Mouse (Mus musculus): Measurements from ENCODE around the gene Prr11. TPM values are rescaled to one million over a fixed set of nuclear protein-coding genes. Genes with fewer than 3 reads are reported as not detected.

The Prr11 gene
- total and polyA plus RNA-seq, 2 experiments from 2014 or later, result 1.1 to 1.3 TPM

DNA sequence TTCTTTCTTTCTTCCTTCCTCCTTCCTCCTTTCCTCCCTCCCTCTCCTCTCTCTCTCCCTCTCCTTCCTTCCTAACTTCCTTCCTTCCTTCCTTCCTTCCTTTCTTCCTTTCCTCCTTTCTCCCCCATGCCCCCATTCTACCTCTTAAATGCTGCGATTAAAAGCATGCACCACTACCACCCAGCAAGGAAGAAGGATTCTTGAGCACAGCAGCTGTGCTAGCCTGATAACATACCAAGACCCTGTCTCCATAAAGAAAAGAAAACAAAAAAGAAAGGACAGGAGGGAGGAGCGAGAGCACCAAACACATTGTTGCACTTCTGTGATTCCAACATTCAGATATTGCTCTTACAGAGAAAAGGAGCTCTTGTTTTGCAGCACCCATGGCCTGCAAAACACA is 21.4 kb downstream of the Prr11 start:
- Histone ChIP-seq H3K9ac (replicated peaks; ENCODE audit: low read depth, low read length) (peak overlapping the region; percentile 90), H3K9me3 (replicated peaks; ENCODE audit: control insufficient read depth, low read length) (no peaks in the 10 kb centered on the region), H3K27me3 (ENCODE audit: control insufficient read depth, insufficient read depth, low read length) (no peaks in the 10 kb centered on the region), H3K4me2 (ENCODE audit: low read depth, low read length) (peak overlapping the region; percentile 97), H3K36me3 (replicated peaks; ENCODE audit: control insufficient read depth, insufficient read depth, low read length) (peaks cover 46% of the 10 kb centered on the region), H3K4me1 (ENCODE audit: control insufficient read depth, insufficient read depth) (peaks cover 16% of the 10 kb centered on the region), H3K4me3 (ENCODE audit: low read depth, low read length) (peak overlapping the region; percentile 93), H3K27ac (ENCODE audit: low read depth) (peak overlapping the region; percentile 71)
- DNase-seq (ENCODE audit: low spot score), result no peak
- no peak for ATAC-seq (ENCODE audit: insufficient read depth, low read depth)
- WGBS, result 52% methylated on average over 2 of the region's 2 CpGs
- no peak for TF ChIP-seq EP300 (IDR thresholded peaks at IDR 0.05; ENCODE audit: low read depth)
- no peak for TF ChIP-seq CTCF (IDR thresholded peaks at IDR 0.05; ENCODE audit: low read depth)

DNA sequence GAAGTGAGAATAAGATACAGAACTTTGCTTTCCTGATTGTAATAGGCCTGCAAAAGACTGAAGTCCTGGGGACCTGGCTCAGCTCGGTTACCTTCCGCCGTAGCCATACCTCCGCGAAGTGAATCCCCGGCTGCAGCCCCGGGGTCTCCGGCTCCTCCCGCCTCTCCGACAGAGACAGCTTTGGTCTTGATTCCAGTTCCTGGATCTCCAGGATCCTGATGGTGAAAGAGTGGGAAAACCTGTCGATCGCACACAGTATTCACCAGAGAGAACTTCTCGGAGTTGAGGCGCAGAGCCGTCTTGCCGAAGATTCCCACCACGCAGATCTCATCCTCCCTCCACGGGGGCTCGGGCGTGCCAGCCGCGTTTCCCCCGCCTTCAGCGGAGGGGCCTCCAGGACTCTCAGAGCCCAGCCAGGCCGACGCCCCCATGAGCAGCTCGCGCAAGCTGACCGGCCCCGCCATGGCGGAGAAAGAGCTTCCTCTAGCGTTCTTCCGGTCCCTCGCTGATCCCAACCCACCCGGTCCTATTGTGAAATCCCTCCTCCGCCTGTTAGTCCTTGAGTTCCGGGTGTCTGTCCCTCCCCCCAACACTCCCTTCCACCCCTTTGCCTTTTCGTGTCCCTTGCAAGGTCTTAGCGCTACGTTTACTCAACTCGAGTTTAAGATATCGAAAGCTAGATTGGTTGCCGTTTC is 22.1 kb downstream of the Prr11 start, which contains the start of gene Smg8:
Gene Smg8, minus strand, starts transcription at position 485 of the 695 bp plus-strand sequence.
- H3K36me3 ChIP-seq (replicated peaks; ENCODE audit: control insufficient read depth, insufficient read depth, low read length), result peaks cover 46% of the 10 kb centered on the region
- peak within 1 kb of the TSS; percentile 90 for H3K9ac ChIP-seq (replicated peaks; ENCODE audit: low read depth, low read length)
- peak within 1 kb of the TSS; percentile 93 for H3K4me3 ChIP-seq (ENCODE audit: low read depth, low read length)
- H3K27me3 ChIP-seq (ENCODE audit: control insufficient read depth, insufficient read depth, low read length), result no peaks in the 10 kb centered on the region
- no peaks in the 10 kb centered on the region for H3K9me3 ChIP-seq (replicated peaks; ENCODE audit: control insufficient read depth, low read length)
- TF ChIP-seq CTCF (IDR thresholded peaks at IDR 0.05; ENCODE audit: low read depth) (no peak), EP300 (IDR thresholded peaks at IDR 0.05; ENCODE audit: low read depth) (no peak)
- under 1% methylated on average over 43 of the region's 43 CpGs for WGBS
- peak within 1 kb of the TSS; percentile 97 for H3K4me2 ChIP-seq (ENCODE audit: low read depth, low read length)
- H3K4me1 ChIP-seq (ENCODE audit: control insufficient read depth, insufficient read depth), result peaks cover 16% of the 10 kb centered on the region
- ATAC-seq (ENCODE audit: insufficient read depth, low read depth), result peak; percentile 94
- peak within 1 kb of the TSS; percentile 71 for H3K27ac ChIP-seq (ENCODE audit: low read depth)
- peak; percentile 96 for DNase-seq (ENCODE audit: low spot score)

DNA sequence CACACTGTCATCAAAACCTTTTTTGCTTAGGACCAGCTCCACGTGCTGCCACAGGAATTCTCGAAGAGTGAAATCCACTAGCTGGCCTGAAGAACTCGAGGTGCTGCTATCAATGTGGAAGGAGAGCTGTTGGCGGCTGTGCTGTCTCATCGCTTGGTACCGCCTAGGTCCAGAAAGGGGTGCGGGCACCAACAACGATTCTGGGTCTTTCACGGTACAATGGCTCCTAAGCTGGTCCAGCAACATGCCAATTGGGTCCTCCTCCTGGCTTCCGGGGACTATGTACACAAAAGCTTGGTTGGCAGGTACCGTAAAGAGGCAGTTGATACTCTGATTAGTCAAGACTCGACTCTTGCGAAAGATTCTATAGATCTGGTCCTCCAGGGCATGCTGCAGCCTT is 23.0 kb downstream of the Prr11 start:
- H3K36me3 ChIP-seq (replicated peaks; ENCODE audit: control insufficient read depth, insufficient read depth, low read length), result peaks cover 48% of the 10 kb centered on the region
- WGBS, result 87% methylated on average over 13 of the region's 13 CpGs
- no peaks in the 10 kb centered on the region for H3K9me3 ChIP-seq (replicated peaks; ENCODE audit: control insufficient read depth, low read length)

DNA sequence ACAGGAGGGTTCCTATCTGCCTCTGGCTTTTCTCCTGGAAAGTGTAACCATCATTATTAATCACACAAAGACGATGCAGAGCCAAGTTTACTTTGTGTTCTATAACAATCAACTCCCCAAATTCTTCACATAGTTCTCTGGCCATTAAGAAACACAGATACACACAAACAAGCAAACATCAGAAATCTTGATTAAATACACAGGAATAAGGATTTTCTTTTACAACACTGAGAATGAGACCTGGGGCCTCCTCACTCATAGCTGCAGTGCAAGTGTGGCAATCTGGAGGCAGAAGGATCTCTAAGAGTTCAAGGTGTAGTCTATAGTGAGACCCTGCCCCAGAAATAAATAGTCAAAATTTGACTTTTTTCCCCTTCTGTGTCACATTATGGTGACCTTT is 24.8 kb downstream of the Prr11 start:
- Histone ChIP-seq H3K4me2 (ENCODE audit: low read depth, low read length) (no peak overlapping the region), H3K36me3 (replicated peaks; ENCODE audit: control insufficient read depth, insufficient read depth, low read length) (peaks cover 52% of the 10 kb centered on the region), H3K27ac (ENCODE audit: low read depth) (no peak overlapping the region), H3K27me3 (ENCODE audit: control insufficient read depth, insufficient read depth, low read length) (no peaks in the 10 kb centered on the region), H3K9ac (replicated peaks; ENCODE audit: low read depth, low read length) (no peak overlapping the region), H3K4me1 (ENCODE audit: control insufficient read depth, insufficient read depth) (peaks cover 16% of the 10 kb centered on the region), H3K9me3 (replicated peaks; ENCODE audit: control insufficient read depth, low read length) (no peaks in the 10 kb centered on the region), H3K4me3 (ENCODE audit: low read depth, low read length) (no peak overlapping the region)
- no peak for TF ChIP-seq CTCF (IDR thresholded peaks at IDR 0.05; ENCODE audit: low read depth)
- no peak for TF ChIP-seq EP300 (IDR thresholded peaks at IDR 0.05; ENCODE audit: low read depth)
- DNase-seq (ENCODE audit: low spot score) (no peak), ATAC-seq (ENCODE audit: insufficient read depth, low read depth) (no peak)
- 53% methylated on average over 1 of the region's 1 CpGs for WGBS

More for the DNA sequence above, 23.0 kb downstream of the Prr11 start:
- Histone ChIP-seq H3K27me3 (ENCODE audit: control insufficient read depth, insufficient read depth, low read length) (no peaks in the 10 kb centered on the region), H3K27ac (ENCODE audit: low read depth) (no peak overlapping the region), H3K4me1 (ENCODE audit: control insufficient read depth, insufficient read depth) (peaks cover 16% of the 10 kb centered on the region), H3K4me3 (ENCODE audit: low read depth, low read length) (peak overlapping the region; percentile 93), H3K4me2 (ENCODE audit: low read depth, low read length) (peak overlapping the region; percentile 97), H3K9ac (replicated peaks; ENCODE audit: low read depth, low read length) (peak overlapping the region; percentile 90; the same call in 1 of the 2 replicates)
- DNase-seq (ENCODE audit: low spot score), result no peak
- ATAC-seq (ENCODE audit: insufficient read depth, low read depth), result no peak
- TF ChIP-seq EP300 (IDR thresholded peaks at IDR 0.05; ENCODE audit: low read depth), result no peak

DNA sequence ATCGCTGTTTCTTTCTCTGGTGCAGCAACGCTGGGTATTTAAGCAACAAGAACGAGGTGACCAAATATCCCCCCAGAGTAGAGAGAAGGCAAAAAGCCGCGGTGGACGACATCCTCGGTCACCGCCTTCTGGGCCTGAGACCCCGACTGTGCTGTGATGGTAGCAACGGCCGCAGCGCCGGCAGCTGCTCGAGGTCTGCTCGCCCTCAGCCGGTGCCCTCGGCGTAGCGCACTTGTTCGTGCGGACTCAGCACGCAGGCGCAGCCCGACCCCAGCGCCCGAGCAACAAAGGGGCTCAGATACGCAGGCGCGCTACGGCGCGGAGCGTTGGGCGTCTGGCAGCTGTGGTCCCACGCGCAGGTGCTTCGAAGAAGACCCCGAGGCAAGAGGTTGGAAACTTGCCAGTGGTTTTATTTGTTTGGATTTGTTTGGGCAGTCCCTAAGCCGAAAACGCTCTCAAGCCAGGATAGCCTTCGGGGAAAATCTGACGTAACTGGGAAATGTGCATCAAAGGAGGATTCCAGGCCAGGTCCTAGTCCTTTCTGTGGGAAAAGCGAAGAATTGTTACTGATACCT is 34.6 kb downstream of the Prr11 start, which contains the start of gene Gdpd1:
Gene Gdpd1, minus strand, starts transcription at position 197 of the 575 bp plus-strand sequence.
- Histone ChIP-seq H3K9me3 (replicated peaks; ENCODE audit: control insufficient read depth, low read length) (no peaks in the 10 kb centered on the region), H3K27ac (ENCODE audit: low read depth) (peak within 1 kb of the TSS; percentile 71), H3K4me3 (ENCODE audit: low read depth, low read length) (peak within 1 kb of the TSS; percentile 80), H3K9ac (replicated peaks; ENCODE audit: low read depth, low read length) (peak within 1 kb of the TSS; percentile 76), H3K4me2 (ENCODE audit: low read depth, low read length) (peak within 1 kb of the TSS; percentile 100), H3K27me3 (ENCODE audit: control insufficient read depth, insufficient read depth, low read length) (no peaks in the 10 kb centered on the region), H3K4me1 (ENCODE audit: control insufficient read depth, insufficient read depth) (0 out of 2 replicates have a peak, but pooled peaks cover 8% of the 10 kb centered on the region), H3K36me3 (replicated peaks; ENCODE audit: control insufficient read depth, insufficient read depth, low read length) (peaks cover 19% of the 10 kb centered on the region)
- ATAC-seq (ENCODE audit: insufficient read depth, low read depth) (peak; percentile 96), DNase-seq (ENCODE audit: low spot score) (peak; percentile 92)
- TF ChIP-seq CTCF (IDR thresholded peaks at IDR 0.05; ENCODE audit: low read depth) (0 out of 2 replicates have a peak, but pooled peaks have one; percentile 16), EP300 (IDR thresholded peaks at IDR 0.05; ENCODE audit: low read depth) (no peak)
- under 1% methylated on average over 43 of the region's 43 CpGs for WGBS

All from heart, postnatal 0 days (tissue).